Mouse (Mus musculus) neutrophil, adult 65 days (primary cell): ENCODE measurements around the gene Krtap9-5. TPM values are rescaled to one million over a fixed set of nuclear protein-coding genes. Genes with fewer than 3 reads are reported as not detected.

ENCODE experiments used
- total RNA-seq: library from RNA; stranded (reverse); gene quantifications from 2 replicates; pipeline ENCODE4 v1.2.4, GENCODE M21; 2023

The Krtap9-5 gene
- not detected in 2 replicates for total RNA-seq

DNA sequence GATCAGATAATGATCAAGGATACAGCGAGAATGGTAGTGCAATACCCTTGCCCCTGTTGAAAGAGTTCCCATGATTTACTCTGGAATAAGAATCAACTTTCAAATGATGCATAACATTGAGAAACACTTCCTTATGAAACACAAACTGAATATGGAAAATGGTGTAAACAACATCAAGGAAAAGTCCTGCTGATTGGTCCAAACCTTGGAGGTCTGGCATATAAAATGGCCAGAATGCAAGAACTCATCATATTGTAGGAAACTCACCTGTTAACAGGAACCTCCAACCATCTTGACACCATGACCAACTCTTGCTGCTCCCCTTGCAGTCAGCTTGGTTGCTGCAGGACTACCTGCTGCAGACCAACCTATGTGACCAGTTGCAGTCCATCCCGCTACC is at the start of gene Krtap9-5:
Gene Krtap9-5, plus strand, starts transcription at position 301 of the 400 bp plus-strand sequence.

DNA sequence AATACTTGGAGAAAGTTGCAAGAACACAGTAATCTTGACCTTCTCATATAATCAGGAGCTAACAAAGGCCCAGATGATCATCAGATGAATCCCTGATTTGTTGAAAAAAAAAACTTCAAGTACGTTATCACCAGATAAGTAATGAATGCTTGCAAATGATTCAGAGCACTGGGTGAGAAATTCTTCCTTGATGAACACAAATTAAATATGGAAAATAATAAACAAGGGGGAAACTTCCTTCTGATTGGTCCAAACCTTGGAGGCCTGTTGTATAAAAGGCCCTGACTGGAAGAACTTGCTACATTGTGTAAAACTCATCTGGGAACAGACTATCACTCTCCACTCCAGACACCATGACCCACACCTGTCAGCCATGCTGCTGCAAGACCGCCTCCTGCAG is 40.7 kb upstream of the Krtap9-5 start, which contains the start of gene Krtap31-1:
Gene Krtap31-1, plus strand, starts transcription at position 301 of the 400 bp plus-strand sequence.

DNA sequence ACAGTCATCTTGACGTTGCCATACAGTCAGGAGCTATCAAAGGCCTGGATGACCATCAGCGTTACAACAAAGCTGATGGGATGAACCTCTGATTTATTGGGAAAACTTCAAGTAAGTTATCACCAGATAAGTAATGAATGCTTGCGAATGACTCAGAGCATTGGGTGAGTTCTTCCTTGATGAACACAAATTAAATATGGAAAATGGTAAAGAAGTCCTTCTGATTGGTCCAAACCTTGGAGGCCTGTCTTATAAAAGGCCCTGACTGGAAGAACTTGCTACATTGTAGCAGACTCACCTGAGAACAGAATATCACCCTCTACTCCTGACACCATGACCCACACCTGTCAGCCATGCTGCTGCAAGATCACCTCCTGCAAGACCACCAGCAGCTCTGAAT is 33.8 kb upstream of the Krtap9-5 start, which contains the start of gene Gm11565:
Gene Gm11565, plus strand, starts transcription at position 301 of the 400 bp plus-strand sequence.

DNA sequence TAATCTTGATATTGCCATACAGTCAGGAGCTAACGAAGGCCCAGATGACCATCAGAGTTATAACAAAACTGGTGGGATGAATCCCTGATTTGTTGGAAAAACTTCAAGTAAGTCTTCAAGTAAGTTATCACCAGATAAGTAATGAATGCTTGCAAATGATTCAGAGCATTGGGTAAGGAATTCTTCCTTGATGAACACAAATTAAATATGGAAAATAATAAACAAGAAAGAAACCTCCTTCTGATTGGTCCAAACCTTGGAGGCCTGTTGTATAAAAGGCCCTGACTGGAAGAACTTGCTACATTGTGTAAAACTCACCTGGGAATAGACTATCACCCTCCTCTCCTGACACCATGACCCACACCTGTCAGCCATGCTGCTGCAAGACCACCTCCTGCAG is 12.3 kb upstream of the Krtap9-5 start, which contains the start of gene Krtap31-2:
Gene Krtap31-2, plus strand, starts transcription at position 301 of the 400 bp plus-strand sequence.

GRCm38 (mm10) chr11:99978953-99979352 is 30.7 kb downstream of the Krtap9-5 start, which contains the start of gene Krtap29-1:
TSS of gene Krtap29-1 (minus strand) at chr11:99979053.

DNA sequence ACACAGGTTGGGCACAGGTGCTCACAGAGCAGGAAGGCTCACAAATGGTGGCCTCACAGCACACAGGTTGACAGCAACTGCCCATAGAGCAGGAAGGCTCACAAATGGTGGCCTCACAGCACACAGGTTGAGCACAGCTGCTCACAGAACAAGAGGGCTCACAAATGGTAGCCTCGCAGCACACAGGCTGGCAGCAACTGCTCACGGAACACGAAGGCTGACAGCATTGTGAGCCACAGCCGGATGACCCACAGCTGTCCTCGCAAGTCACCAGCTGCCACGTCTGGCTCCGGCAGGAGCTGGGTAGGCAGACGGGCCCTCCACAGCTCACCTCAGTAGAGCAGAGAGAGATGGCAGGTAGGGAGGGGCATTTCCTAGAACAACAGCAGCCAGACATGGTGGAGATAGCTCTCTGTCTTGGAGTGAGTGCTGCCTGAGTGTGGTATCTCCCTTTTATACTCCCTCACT is 37.9 kb downstream of the Krtap9-5 start, which contains the start of gene Krtap16-1:
Gene Krtap16-1, minus strand, starts transcription at position 418 of the 468 bp plus-strand sequence.

GRCm38 (mm10) chr11:99993620-99994383 is 45.5 kb downstream of the Krtap9-5 start, which contains the start of gene Krtap17-1:
TSS of gene Krtap17-1 (minus strand) at chr11:99993994.

Other genes starting within 250 kb of the Krtap9-5 start
- not detected in 2 replicates for gene Gm14180, start 214.2 kb upstream of the Krtap9-5 start, total RNA-seq
- not detected in 2 replicates for gene Gm11595, start 175.6 kb upstream of the Krtap9-5 start, total RNA-seq
- not detected in 2 replicates for gene Krtap4-8, start 167.8 kb upstream of the Krtap9-5 start, total RNA-seq
- gene Krtap4-9, start 163.3 kb upstream of the Krtap9-5 start, total RNA-seq = not detected in 2 replicates
- not detected in 2 replicates for gene Gm11596, start 155.0 kb upstream of the Krtap9-5 start, total RNA-seq
- gene Gm11569, start 149.5 kb upstream of the Krtap9-5 start, total RNA-seq = not detected in 2 replicates
- not detected in 2 replicates for gene Gm11554, start 144.0 kb upstream of the Krtap9-5 start, total RNA-seq
- not detected in 2 replicates for gene Krtap4-13, start 138.6 kb upstream of the Krtap9-5 start, total RNA-seq
- not detected in 2 replicates for gene Gm11564, start 132.8 kb upstream of the Krtap9-5 start, total RNA-seq
- gene 2300003K06Rik, start 110.4 kb upstream of the Krtap9-5 start, total RNA-seq = not detected in 2 replicates
- gene Krtap4-16, start 96.9 kb upstream of the Krtap9-5 start, total RNA-seq = not detected in 2 replicates
- not detected in 2 replicates for gene Gm11568, start 90.6 kb upstream of the Krtap9-5 start, total RNA-seq
- not detected in 2 replicates for gene Gm11559, start 84.0 kb upstream of the Krtap9-5 start, total RNA-seq
- not detected in 2 replicates for gene Krtap9-1, start 75.1 kb upstream of the Krtap9-5 start, total RNA-seq
- gene Gm11567, start 69.3 kb upstream of the Krtap9-5 start, total RNA-seq = not detected in 2 replicates
- gene Krtap31-1, start 40.6 kb upstream of the Krtap9-5 start, total RNA-seq = not detected in 2 replicates
- not detected in 2 replicates for gene Gm11565, start 33.7 kb upstream of the Krtap9-5 start, total RNA-seq
- not detected in 2 replicates for gene Krtap31-2, start 12.2 kb upstream of the Krtap9-5 start, total RNA-seq
- not detected in 2 replicates for gene Krtap29-1, start 30.6 kb downstream of the Krtap9-5 start, total RNA-seq
- not detected in 2 replicates for gene Krtap16-1, start 38.1 kb downstream of the Krtap9-5 start, total RNA-seq
- not detected in 2 replicates for gene Krtap17-1, start 45.5 kb downstream of the Krtap9-5 start, total RNA-seq
- gene Krt33a, start 67.7 kb downstream of the Krtap9-5 start, total RNA-seq = not detected in 2 replicates
- not detected in 2 replicates for gene Krt33b, start 81.4 kb downstream of the Krtap9-5 start, total RNA-seq
- gene Krt34, start 93.1 kb downstream of the Krtap9-5 start, total RNA-seq = not detected in 2 replicates
- gene Krt31, start 102.1 kb downstream of the Krtap9-5 start, total RNA-seq = not detected in 2 replicates
- not detected in 2 replicates for gene Krt32, start 139.8 kb downstream of the Krtap9-5 start, total RNA-seq
- not detected in 2 replicates for gene Krt35, start 147.8 kb downstream of the Krtap9-5 start, total RNA-seq
- gene Krt36, start 157.2 kb downstream of the Krtap9-5 start, total RNA-seq = not detected in 2 replicates
- not detected in 2 replicates for gene Krt13, start 173.1 kb downstream of the Krtap9-5 start, total RNA-seq
- not detected in 2 replicates for gene Krt15, start 187.5 kb downstream of the Krtap9-5 start, total RNA-seq
- gene Krt19, start 200.2 kb downstream of the Krtap9-5 start, total RNA-seq = not detected in 2 replicates
- gene Krt9, start 244.8 kb downstream of the Krtap9-5 start, total RNA-seq = not detected in 2 replicates